Mouse (Mus musculus) midbrain, postnatal 0 days (tissue): ENCODE measurements at regions not wholly inside any gene's neighbourhood (a gene's known extent, or its start where the extent isn't known, plus 50 kb on each side); places are given as distances from the start of the nearest gene placed in this dataset.

Experiments used
- ATAC-seq: fragments of 200-750 bp; cut with Nextera tagmentation; 2 replicates; pipeline ENCODE4 v1.8.0; 2017; ENCODE audit warnings: moderate number of reproducible peaks, mild to moderate bottlenecking, moderate TSS enrichment, moderate library complexity; ENCODE audit not compliant: low FRiP score
- DNase-seq: peaks from one replicate; pipeline ENCODE4 v3.0.0-alpha.2; 2015; ENCODE audit warnings: low spot score
- H3K27ac ChIP-seq: fragments of 300-500 bp; sonication (generic); 2 replicates; pipeline ENCODE4 v1.5.1; 2014; ENCODE audit warnings: low read depth, mild to moderate bottlenecking, low read length, mixed read lengths
- H3K27me3 ChIP-seq: fragments of 300-500 bp; sonication (generic); 2 replicates; pipeline ENCODE4 v1.6.1; 2014; ENCODE audit warnings: low read length, control low read depth, mixed read lengths; ENCODE audit not compliant: insufficient read depth
- H3K36me3 ChIP-seq: fragments of 300-500 bp; sonication (generic); 2 replicates; pipeline ENCODE4 v1.6.1; 2014; ENCODE audit warnings: low read length, control low read depth, mixed read lengths; ENCODE audit not compliant: insufficient read depth
- H3K4me1 ChIP-seq: fragments of 300-500 bp; sonication (generic); 2 replicates; pipeline ENCODE4 v1.6.1; 2014; ENCODE audit warnings: mild to moderate bottlenecking, control low read depth, antibody characterized with exemption, low read length, mixed read lengths; ENCODE audit not compliant: insufficient read depth
- H3K4me2 ChIP-seq: fragments of 300-500 bp; sonication (generic); 2 replicates; pipeline ENCODE4 v1.6.1; 2014; ENCODE audit warnings: low read depth, mild to moderate bottlenecking, low read length, mixed read lengths; ENCODE audit not compliant: poor library complexity, severe bottlenecking
- H3K4me3 ChIP-seq: fragments of 300-500 bp; sonication (generic); 2 replicates; pipeline ENCODE4 v1.5.1; 2014; ENCODE audit warnings: low read depth, mild to moderate bottlenecking, low read length, moderate library complexity
- H3K9ac ChIP-seq: fragments of 300-500 bp; sonication (generic); replicated peaks from 2 replicates; pipeline ENCODE4 v1.6.1; 2014; ENCODE audit warnings: mild to moderate bottlenecking, low read length, moderate library complexity, mixed read lengths; ENCODE audit not compliant: poor library complexity, severe bottlenecking
- H3K9me3 ChIP-seq: fragments of 300-500 bp; sonication (generic); 2 replicates; pipeline ENCODE4 v1.6.1; 2016; ENCODE audit warnings: low read length, control low read depth
- CTCF ChIP-seq: IDR thresholded peaks from 2 replicates; pipeline ENCODE4 v1.5.1; 2016; ENCODE audit warnings: antibody characterized with exemption, mild to moderate bottlenecking
- WGBS: fragments of 180-500 bp; shearing (Covaris S2); extraction: QIAGEN DNeasy Blood & Tissue Kit; methylation state at CpG from one replicate; pipeline ENCODE4 v1.1.7; 2014; 5-methylcytosine and 5-hydroxymethylcytosine counted together

- WGBS = 16% methylated on average over 2 of the region's 2 CpGs
- Histone ChIP-seq H3K4me1 (no peaks in the 10 kb centered on the region), H3K4me2 (no peak overlapping the region), H3K4me3 (no peak overlapping the region), H3K9ac (no peak overlapping the region), H3K9me3 (no peaks in the 10 kb centered on the region), H3K36me3 (no peaks in the 10 kb centered on the region), H3K27me3 (no peaks in the 10 kb centered on the region), H3K27ac (no peak overlapping the region)
- peak; percentile 63 for TF ChIP-seq CTCF
- DNase-seq (no peak), ATAC-seq (no peak)
Observed at GRCm38 (mm10) chr2:178542032-178542431, 111.7 kb downstream of the Cdh26 start.

GRCm38 (mm10) chr2:178544411-178544810, 114.1 kb downstream of the Cdh26 start:
- ATAC-seq = no peak
- H3K4me3 ChIP-seq = no peak overlapping the region
- no peak overlapping the region for H3K9ac ChIP-seq
- no peak for DNase-seq
- H3K27ac ChIP-seq = no peak overlapping the region
- H3K4me2 ChIP-seq = no peak overlapping the region
- H3K36me3 ChIP-seq = no peaks in the 10 kb centered on the region
- no peaks in the 10 kb centered on the region for H3K4me1 ChIP-seq
- H3K27me3 ChIP-seq = no peaks in the 10 kb centered on the region
- 73% methylated on average over 1 of the region's 1 CpGs for WGBS
- TF ChIP-seq CTCF = no peak
- no peaks in the 10 kb centered on the region for H3K9me3 ChIP-seq

GRCm38 (mm10) chr2:178545601-178546352, 115.4 kb downstream of the Cdh26 start:
- no peak overlapping the region for H3K27ac ChIP-seq
- H3K9me3 ChIP-seq = no peaks in the 10 kb centered on the region
- H3K36me3 ChIP-seq = no peaks in the 10 kb centered on the region
- H3K27me3 ChIP-seq = no peaks in the 10 kb centered on the region
- H3K9ac ChIP-seq = no peak overlapping the region
- no peak for TF ChIP-seq CTCF
- no peak for ATAC-seq
- WGBS = 49% methylated on average over 15 of the region's 15 CpGs
- no peak overlapping the region for H3K4me3 ChIP-seq
- DNase-seq = peak; percentile 33
- no peak overlapping the region for H3K4me2 ChIP-seq
- no peaks in the 10 kb centered on the region for H3K4me1 ChIP-seq

GRCm38 (mm10) chr2:178546353-178546720, 116.0 kb downstream of the Cdh26 start:
- whole genome bisulfite sequencing = 91% methylated on average over 3 of the region's 3 CpGs
- ATAC-seq (no peak), DNase-seq (no peak)
- no peak for TF ChIP-seq CTCF
- H3K9me3 ChIP-seq = no peaks in the 10 kb centered on the region
- no peak overlapping the region for H3K4me3 ChIP-seq
- H3K36me3 ChIP-seq = no peaks in the 10 kb centered on the region
- no peaks in the 10 kb centered on the region for H3K4me1 ChIP-seq
- H3K4me2 ChIP-seq = no peak overlapping the region
- no peaks in the 10 kb centered on the region for H3K27me3 ChIP-seq
- H3K27ac ChIP-seq = no peak overlapping the region
- H3K9ac ChIP-seq = no peak overlapping the region

GRCm38 (mm10) chr2:178546888-178547287, 116.6 kb downstream of the Cdh26 start:
- WGBS = 81% methylated on average over 3 of the region's 3 CpGs
- Histone ChIP-seq H3K4me3 (no peak overlapping the region), H3K4me2 (no peak overlapping the region), H3K4me1 (no peaks in the 10 kb centered on the region), H3K9me3 (no peaks in the 10 kb centered on the region), H3K27ac (no peak overlapping the region), H3K27me3 (no peaks in the 10 kb centered on the region), H3K9ac (no peak overlapping the region), H3K36me3 (no peaks in the 10 kb centered on the region)
- ATAC-seq = no peak
- no peak for TF ChIP-seq CTCF
- no peak for DNase-seq

GRCm38 (mm10) chr2:178548937-178549336, 118.6 kb downstream of the Cdh26 start:
- TF ChIP-seq CTCF = no peak
- WGBS = 93% methylated on average over 6 of the region's 6 CpGs
- H3K4me2 ChIP-seq = no peak overlapping the region
- DNase-seq (no peak), ATAC-seq (no peak)
- H3K36me3 ChIP-seq = no peaks in the 10 kb centered on the region
- H3K27me3 ChIP-seq = no peaks in the 10 kb centered on the region
- no peaks in the 10 kb centered on the region for H3K9me3 ChIP-seq
- no peak overlapping the region for H3K4me3 ChIP-seq
- H3K9ac ChIP-seq = no peak overlapping the region
- no peaks in the 10 kb centered on the region for H3K4me1 ChIP-seq
- no peak overlapping the region for H3K27ac ChIP-seq
